Mouse (Mus musculus) E14TG2a.4 (cell line): ENCODE results near the gene Epn2.

Experiments used
- CTCF ChIP-seq: conservative IDR thresholded peaks from 2 replicates; pipeline ENCODE4 v1.5.1; 2014; ENCODE audit warnings: low read length
- POU5F1 ChIP-seq: IDR thresholded peaks from 2 replicates; pipeline ENCODE4 v1.6.1; 2014; ENCODE audit warnings: low read length, borderline replicate concordance

DNA sequence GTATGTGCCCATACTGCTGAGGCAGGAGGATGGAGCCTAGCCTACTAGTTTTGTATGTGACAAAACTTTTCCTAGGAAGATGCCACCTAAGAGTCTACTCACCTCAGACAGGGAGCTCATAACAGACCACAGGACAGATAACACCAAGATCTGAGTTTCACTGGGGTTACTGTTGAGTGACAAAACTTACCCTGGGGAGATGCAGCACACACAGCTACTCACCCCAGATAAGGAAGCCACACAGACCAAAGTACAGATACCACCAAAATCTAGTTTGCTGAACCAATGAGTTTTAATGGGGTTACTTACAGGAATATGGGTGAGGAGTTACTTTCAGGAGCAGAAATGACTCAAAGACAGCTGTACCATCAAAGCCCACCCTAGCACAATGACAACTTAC is 13.6 kb upstream of the Epn2 start:
- TF ChIP-seq CTCF (no peak), POU5F1 (no peak)
